Mouse (Mus musculus) C2C12 (cell line): ENCODE data around the gene Fosb.

Experiments used
- CEBPB ChIP-seq: IDR thresholded peaks from one replicate; pipeline ENCODE4 v1.6.1; 2011; ENCODE audit warnings: low read depth, mild to moderate bottlenecking, control low read depth, moderate library complexity
- CTCF ChIP-seq: IDR thresholded peaks from one replicate; pipeline ENCODE4 v1.5.1; 2011; ENCODE audit not compliant: control insufficient read depth, insufficient read depth, insufficient read length
- MAX ChIP-seq: IDR thresholded peaks from one replicate; pipeline ENCODE4 v1.6.1; 2011; ENCODE audit warnings: mild to moderate bottlenecking, control low read depth
- MYOG ChIP-seq: IDR thresholded peaks from one replicate; pipeline ENCODE4 v1.6.1; 2011; ENCODE audit not compliant: control insufficient read depth, insufficient read length; ENCODE audit errors: extremely low read depth
- USF1 ChIP-seq: IDR thresholded peaks from one replicate; pipeline ENCODE4 v1.6.1; 2011; ENCODE audit warnings: low read depth, mild to moderate bottlenecking, control low read depth, moderate library complexity

DNA sequence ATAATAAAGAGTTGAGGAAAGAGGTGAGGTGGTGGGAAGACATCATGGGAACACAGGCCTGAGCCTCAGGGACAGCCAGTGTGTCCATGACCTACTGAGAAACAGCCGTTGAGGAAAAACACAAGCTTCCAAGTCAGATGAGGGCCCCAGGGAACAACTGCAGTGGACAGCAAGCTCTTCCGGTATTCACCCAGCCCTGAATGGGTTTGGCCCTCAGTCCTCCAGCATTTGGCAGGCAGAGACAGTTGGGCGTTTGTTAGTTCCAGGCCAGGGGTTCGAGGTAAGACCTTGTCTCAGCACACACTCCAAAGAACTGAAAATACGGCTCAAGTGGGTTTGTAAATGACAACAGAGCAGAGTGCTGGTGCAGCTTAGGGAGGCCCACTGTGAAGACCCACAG, 56.4 kb downstream of the Fosb start:
- TF ChIP-seq USF1, result no peak
- no peak for TF ChIP-seq MAX
- no peak for TF ChIP-seq CTCF
- TF ChIP-seq CEBPB, result no peak
- TF ChIP-seq MYOG, result no peak
